Mouse (Mus musculus) heart, embryonic 10.5 days (tissue): ENCODE data around the gene Hes2. TPM values are rescaled to one million over a fixed set of nuclear protein-coding genes. Genes with fewer than 3 reads are reported as not detected.

Experiments
- DNase-seq: peaks from one replicate; pipeline ENCODE4 v3.0.0-alpha.2; 2017; ENCODE audit warnings: low spot score
- H3K27ac ChIP-seq: fragments of 300-500 bp; sonication (generic); 2 replicates; pipeline ENCODE4 v1.5.1; 2016; ENCODE audit warnings: mild to moderate bottlenecking
- H3K27me3 ChIP-seq: fragments of 300-500 bp; sonication (generic); 2 replicates; pipeline ENCODE4 v1.6.1; 2016; ENCODE audit warnings: mild to moderate bottlenecking; ENCODE audit not compliant: poor library complexity, insufficient read depth, severe bottlenecking
- H3K36me3 ChIP-seq: fragments of 300-500 bp; sonication (generic); 2 replicates; pipeline ENCODE4 v1.6.1; 2016; ENCODE audit warnings: mild to moderate bottlenecking, moderate library complexity
- H3K4me1 ChIP-seq: fragments of 300-500 bp; sonication (generic); 2 replicates; pipeline ENCODE4 v1.6.1; 2016; ENCODE audit warnings: mild to moderate bottlenecking
- H3K4me3 ChIP-seq: fragments of 300-500 bp; sonication (generic); 2 replicates; pipeline ENCODE4 v1.5.1; 2016; ENCODE audit warnings: mild to moderate bottlenecking, moderate library complexity
- H3K9me3 ChIP-seq: fragments of 300-500 bp; sonication (generic); 2 replicates; pipeline ENCODE4 v1.6.1; 2016; ENCODE audit warnings: mild to moderate bottlenecking, moderate library complexity
- WGBS: fragments of 180-500 bp; shearing (Covaris S2); methylation state at CpG from one replicate; pipeline ENCODE4 v1.1.7; 2016; 5-methylcytosine and 5-hydroxymethylcytosine counted together
- polyA plus RNA-seq: library from polyadenylated mRNA; unstranded; fragments of >200 nt; fragmentation: Nextera tagmentation; extraction: Ambion mirVana; gene quantifications from 2 replicates; pipeline ENCODE4 v1.2.1, GENCODE M21; 2016

Gene Hes2
- polyA plus RNA-seq, 1 experiment from 2014 or later, result not detected

DNA sequence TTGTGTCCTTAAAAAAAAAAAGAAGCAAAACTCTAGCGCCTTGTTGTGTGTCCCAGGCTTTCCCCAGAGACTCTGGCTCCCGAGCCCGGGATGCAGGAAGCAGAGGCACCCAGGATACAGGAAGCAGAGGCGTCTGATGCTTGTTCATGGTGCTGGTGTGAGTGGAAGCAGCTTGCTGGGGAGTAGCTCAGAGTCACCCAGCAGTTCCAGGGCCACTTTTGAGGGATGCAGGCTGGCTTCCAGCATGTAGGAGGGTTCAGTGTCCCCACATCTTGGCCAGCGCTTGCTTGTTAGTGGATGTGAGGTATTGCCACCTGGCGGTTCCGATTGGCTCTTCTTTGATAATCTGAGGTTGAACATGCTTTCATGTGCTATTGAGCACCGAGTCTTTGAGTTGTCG is 28.5 kb downstream of the Hes2 start:
- no peak for DNase-seq
- Histone ChIP-seq H3K4me1 (peaks cover 49% of the 10 kb centered on the region), H3K4me3 (no peak overlapping the region), H3K9me3 (no peaks in the 10 kb centered on the region), H3K36me3 (no peaks in the 10 kb centered on the region), H3K27ac (peak overlapping the region; percentile 53; the same call in 1 of the 2 replicates), H3K27me3 (no peaks in the 10 kb centered on the region)
- WGBS, result 76% methylated on average over 9 of the region's 9 CpGs

DNA sequence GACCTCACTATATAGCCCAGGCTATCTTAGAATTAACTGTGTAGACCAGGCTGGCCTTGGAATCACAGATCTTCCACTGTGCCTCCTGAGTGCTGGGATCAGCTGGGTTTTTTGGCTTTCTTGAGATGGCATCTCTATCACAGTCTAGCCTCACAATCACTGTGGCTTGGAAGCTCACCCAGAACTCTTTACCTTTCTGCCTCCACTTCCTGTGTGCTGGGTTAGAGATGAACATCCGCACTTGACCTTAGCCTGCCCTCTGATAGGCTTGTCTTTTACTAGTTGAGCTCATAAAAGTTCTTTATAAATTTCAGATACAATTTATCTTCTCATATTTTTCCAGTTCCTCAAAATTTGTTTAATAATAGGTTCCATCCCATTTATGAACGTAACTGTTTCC is 30.0 kb downstream of the Hes2 start:
- H3K9me3 ChIP-seq, result no peaks in the 10 kb centered on the region
- H3K27me3 ChIP-seq, result no peaks in the 10 kb centered on the region
- peaks cover 53% of the 10 kb centered on the region for H3K4me1 ChIP-seq
- no peak for DNase-seq
- WGBS, result 93% methylated on average over 2 of the region's 2 CpGs
- H3K27ac ChIP-seq, result no peak overlapping the region
- H3K4me3 ChIP-seq, result no peak overlapping the region
- no peaks in the 10 kb centered on the region for H3K36me3 ChIP-seq

DNA sequence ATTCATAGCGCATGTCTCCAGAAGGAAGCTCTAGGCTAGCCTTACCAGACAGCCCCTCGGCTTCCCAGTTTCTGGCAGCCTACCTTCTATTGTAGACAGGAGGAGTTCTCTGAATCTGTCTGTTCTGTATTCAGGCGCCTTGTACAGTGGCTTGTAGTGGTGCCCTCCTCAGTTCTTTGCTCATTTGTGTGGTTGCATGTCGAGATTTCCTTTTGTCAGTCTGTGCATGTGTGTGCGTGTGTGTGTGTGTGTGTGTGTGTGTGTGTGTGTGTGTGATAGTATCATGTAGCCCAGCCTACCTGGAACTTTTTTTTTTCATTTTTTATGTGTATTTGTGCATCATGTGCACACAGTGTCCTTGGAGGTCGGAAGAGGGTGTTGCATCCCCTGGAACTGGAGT is 30.4 kb downstream of the Hes2 start:
- H3K27me3 ChIP-seq, result no peaks in the 10 kb centered on the region
- peak overlapping the region; percentile 12; the same call in 1 of the 2 replicates for H3K27ac ChIP-seq
- H3K9me3 ChIP-seq, result no peaks in the 10 kb centered on the region
- no peak for DNase-seq
- no peak overlapping the region for H3K4me3 ChIP-seq
- WGBS, result 83% methylated on average over 6 of the region's 6 CpGs
- peaks cover 53% of the 10 kb centered on the region for H3K4me1 ChIP-seq
- no peaks in the 10 kb centered on the region for H3K36me3 ChIP-seq

DNA sequence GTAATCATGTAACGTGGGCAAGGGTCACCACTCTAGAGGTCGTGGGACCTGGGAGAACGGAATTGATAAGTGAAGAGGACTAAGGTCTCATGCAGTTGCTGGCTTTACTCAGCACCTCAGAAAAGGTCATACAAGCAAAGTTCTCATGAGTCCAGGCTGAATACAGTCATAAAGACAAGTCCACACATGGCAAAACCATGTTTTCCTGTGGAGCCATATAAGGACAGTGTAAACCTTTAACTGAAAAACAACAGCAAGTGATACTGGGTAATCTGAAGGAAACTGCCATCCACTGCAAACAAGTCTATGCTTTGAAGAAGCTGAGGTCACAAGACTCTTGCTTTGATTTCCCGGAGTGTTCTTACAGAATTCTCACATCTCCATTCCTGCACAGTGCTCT is 31.0 kb downstream of the Hes2 start:
- no peak overlapping the region for H3K4me3 ChIP-seq
- peak overlapping the region; percentile 64; the same call in 1 of the 2 replicates for H3K27ac ChIP-seq
- no peaks in the 10 kb centered on the region for H3K36me3 ChIP-seq
- H3K4me1 ChIP-seq, result peaks cover 50% of the 10 kb centered on the region
- no peaks in the 10 kb centered on the region for H3K9me3 ChIP-seq
- H3K27me3 ChIP-seq, result no peaks in the 10 kb centered on the region
- no peak for DNase-seq
- 61% methylated on average over 4 of the region's 4 CpGs for WGBS

DNA sequence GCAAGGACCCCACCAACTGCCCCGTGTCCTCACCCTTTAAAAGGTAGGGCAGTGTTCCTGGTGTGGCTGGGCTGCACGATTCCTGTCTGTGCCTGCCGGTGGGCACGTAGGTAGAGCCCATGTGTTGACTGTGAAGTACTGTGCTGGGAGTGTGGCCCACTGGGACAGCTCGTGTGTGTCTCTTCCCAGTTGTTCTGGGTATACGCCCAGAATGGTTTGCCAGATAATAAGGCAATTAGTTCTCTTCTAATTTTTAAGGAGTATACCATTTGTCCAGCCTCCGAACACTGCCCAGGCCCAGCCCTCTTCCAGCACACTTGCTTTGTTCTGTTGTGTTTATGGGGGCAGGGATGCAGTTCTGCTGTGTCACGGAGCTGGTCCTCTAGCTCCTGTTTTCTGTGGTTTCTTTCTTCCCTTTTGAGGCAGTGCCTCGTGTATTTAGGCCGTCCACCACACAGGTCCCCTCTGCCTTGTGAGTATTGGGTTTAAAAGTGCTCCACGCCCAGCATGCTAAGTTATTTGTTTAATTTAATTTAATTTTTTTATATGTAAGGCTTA is 31.5 kb downstream of the Hes2 start:
- no peaks in the 10 kb centered on the region for H3K36me3 ChIP-seq
- H3K9me3 ChIP-seq, result no peaks in the 10 kb centered on the region
- peaks cover 45% of the 10 kb centered on the region for H3K4me1 ChIP-seq
- no peak for DNase-seq
- H3K4me3 ChIP-seq, result no peak overlapping the region
- no peaks in the 10 kb centered on the region for H3K27me3 ChIP-seq
- 72% methylated on average over 11 of the region's 11 CpGs for WGBS
- peak overlapping the region; percentile 64; the same call in 1 of the 2 replicates for H3K27ac ChIP-seq

DNA sequence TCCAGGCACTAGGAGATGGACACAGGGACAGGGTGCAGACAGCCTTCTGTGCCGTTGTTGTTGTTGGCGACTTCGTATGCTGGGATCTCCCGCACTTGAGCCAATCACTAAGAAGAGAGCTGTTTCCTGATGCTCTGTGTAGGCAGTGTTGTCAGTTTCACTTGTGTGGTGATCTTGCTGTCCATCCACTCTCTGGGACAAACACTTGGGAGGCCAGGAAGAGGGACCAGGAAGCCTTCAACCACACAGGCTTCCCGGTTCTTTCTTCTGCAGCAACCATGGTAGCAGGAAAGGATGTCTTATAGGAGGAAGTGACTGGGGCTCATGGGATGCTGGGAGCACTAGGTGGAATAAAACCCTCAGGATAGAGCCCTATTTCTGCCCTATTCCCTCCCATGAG is 32.0 kb downstream of the Hes2 start:
- no peaks in the 10 kb centered on the region for H3K36me3 ChIP-seq
- WGBS, result 63% methylated on average over 5 of the region's 5 CpGs

DNA sequence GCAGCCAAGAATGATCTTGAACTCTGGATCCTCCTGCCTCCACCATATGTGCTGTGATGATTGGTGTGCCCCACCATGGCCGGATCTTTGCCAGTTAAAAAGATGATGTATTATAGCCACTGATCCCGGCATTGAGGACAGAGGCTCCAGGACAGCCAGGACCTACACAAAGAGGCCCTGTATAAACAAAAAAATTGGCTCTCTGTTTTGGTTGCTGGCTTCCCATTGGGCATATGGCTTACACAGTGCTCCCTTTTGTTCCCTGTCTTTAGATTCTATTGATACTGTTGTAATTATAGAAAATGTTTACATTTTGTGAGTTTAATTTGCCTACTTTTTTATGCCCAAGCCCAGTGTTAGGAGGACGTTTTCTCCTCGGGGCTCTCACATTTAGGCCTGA is 33.9 kb downstream of the Hes2 start:
- no peak for DNase-seq
- 71% methylated on average over 4 of the region's 4 CpGs for WGBS
- Histone ChIP-seq H3K9me3 (no peaks in the 10 kb centered on the region), H3K4me1 (peaks cover 23% of the 10 kb centered on the region), H3K27ac (no peak overlapping the region), H3K4me3 (no peak overlapping the region), H3K36me3 (no peaks in the 10 kb centered on the region), H3K27me3 (no peaks in the 10 kb centered on the region)

More for the DNA sequence above, 32.0 kb downstream of the Hes2 start:
- Histone ChIP-seq H3K4me1 (peaks cover 40% of the 10 kb centered on the region), H3K27me3 (no peaks in the 10 kb centered on the region), H3K9me3 (no peaks in the 10 kb centered on the region), H3K4me3 (no peak overlapping the region), H3K27ac (no peak overlapping the region)
- DNase-seq, result no peak

DNA sequence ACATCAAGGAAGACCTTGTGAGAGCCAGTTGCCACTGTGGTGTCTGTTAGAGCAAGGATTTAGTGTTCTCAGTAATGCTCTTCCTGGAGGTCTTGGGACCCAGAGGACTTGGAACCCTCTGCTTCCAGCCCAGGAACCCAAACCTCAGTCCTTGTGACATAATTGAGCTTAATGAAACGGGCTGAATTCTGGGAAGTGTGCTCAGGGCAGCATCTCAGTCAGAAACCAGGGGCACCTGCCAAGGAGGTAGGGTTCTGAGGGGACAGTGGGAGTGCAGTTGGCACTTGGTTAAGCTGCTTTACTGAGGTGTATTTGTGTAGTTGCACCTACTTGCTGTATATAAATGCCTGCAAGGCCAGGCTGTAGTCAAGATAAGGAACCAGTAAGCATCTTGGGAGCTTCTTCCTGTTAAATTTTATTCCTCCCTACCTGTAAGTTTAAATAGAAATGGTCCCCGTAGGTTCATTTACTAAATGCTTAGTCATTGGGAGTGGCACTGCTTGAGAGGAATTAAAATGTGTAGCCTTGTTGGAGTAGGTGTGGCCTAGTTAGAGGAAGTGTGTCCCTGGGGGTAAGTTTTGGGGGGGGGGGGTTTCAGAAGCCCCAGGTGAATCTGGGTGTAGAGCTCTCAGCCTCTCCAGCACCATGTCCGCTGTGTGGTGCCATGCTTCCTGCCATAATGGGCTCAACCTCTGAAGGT is 36.0 kb downstream of the Hes2 start:
- H3K9me3 ChIP-seq, result no peaks in the 10 kb centered on the region
- no peaks in the 10 kb centered on the region for H3K27me3 ChIP-seq
- no peak overlapping the region for H3K4me3 ChIP-seq
- no peak overlapping the region for H3K27ac ChIP-seq
- DNase-seq, result no peak
- peaks cover 20% of the 10 kb centered on the region for H3K4me1 ChIP-seq
- 82% methylated on average over 3 of the region's 3 CpGs for WGBS
- H3K36me3 ChIP-seq, result no peaks in the 10 kb centered on the region

DNA sequence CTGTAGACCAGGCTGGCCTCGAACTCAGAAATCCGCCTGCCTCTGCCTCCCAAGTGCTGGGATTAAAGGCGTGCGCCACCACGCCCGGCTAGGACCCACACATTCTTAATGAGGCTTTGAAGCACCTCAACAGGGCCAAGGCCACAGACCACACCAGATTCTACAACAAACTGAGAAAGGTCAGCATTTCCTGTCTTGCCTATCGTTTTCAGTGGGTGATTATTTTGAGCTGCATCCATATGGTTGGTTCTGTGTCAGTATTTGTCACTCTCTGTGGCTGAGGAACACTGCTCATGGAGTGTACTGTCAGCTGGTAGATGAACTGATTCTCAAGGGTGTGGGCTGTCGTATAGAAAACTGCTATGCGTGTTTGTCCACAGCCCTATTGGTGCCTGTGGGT is 37.6 kb downstream of the Hes2 start:
- no peak overlapping the region for H3K27ac ChIP-seq
- no peaks in the 10 kb centered on the region for H3K27me3 ChIP-seq
- peaks cover 14% of the 10 kb centered on the region for H3K4me1 ChIP-seq
- H3K4me3 ChIP-seq, result no peak overlapping the region
- DNase-seq, result no peak
- WGBS, result 88% methylated on average over 9 of the region's 9 CpGs
- no peaks in the 10 kb centered on the region for H3K9me3 ChIP-seq
- H3K36me3 ChIP-seq, result no peaks in the 10 kb centered on the region

DNA sequence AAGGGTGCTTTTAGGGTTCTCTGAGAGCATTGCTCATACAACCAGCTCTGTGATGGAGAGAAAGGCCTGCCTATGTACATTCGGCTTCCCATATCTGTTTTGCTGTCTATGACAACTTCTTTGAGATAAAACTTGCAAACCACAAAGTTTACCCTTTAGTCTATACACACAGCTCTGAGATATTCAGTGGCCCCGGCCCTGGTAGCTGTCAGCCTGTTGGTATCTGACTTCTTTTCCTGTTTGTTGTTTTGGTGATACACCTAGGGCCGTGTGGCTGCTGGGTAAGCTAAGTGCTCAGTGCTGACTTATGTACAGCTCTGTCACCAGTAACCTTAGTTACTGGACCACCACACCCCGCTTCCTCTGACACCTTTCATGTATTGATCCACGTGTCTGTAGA is 38.9 kb downstream of the Hes2 start:
- Histone ChIP-seq H3K36me3 (no peaks in the 10 kb centered on the region), H3K27ac (no peak overlapping the region), H3K4me1 (peaks cover 26% of the 10 kb centered on the region), H3K4me3 (no peak overlapping the region), H3K9me3 (no peaks in the 10 kb centered on the region), H3K27me3 (no peaks in the 10 kb centered on the region)
- WGBS, result 66% methylated on average over 5 of the region's 5 CpGs
- no peak for DNase-seq

DNA sequence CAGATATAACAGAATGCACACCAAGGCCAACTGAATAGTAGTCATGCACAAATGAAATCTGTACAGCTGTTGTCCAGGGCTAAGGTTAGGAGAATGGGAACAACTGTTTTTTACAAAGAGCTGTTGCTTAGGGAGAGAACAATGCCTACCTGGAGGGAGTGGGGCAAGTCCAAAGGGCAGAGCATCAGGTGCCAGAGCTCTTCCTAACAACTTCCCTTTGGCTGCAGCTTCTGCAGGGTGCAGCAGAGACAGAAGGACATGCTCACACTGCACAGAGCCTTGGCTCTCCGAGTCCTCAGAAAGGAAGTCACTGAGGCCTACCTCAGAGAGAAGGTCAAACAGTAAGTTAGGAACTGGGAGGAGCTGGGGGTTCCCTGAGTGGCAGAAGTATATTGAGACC is 41.0 kb downstream of the Hes2 start:
- Histone ChIP-seq H3K4me3 (no peak overlapping the region), H3K36me3 (no peaks in the 10 kb centered on the region), H3K4me1 (peaks cover 35% of the 10 kb centered on the region), H3K9me3 (no peaks in the 10 kb centered on the region), H3K27ac (no peak overlapping the region), H3K27me3 (no peaks in the 10 kb centered on the region)
- WGBS, result 55% methylated on average over 1 of the region's 1 CpGs
- DNase-seq, result no peak

DNA sequence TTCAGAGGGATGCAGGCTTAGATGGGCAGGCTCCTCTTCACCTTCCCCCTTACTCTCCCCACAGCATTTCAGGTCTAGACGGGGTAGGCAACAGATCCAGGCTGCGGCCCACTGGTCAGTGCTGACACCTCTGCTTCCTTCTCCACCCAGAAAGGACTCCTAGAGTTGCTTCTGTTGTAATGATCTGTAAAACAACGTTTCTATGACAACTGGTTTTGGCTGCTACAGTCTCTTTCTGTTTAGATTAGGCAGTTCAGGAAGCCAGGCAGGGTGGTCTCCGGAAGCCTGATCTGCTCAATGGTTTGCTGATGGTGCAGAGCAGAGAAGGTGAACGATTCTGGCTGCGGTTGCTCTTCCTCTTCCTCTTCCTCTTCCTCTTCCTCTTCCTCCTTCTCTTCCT is 42.8 kb downstream of the Hes2 start:
- Histone ChIP-seq H3K27ac (no peak overlapping the region), H3K4me1 (peaks cover 41% of the 10 kb centered on the region)
- WGBS, result 52% methylated on average over 6 of the region's 6 CpGs

DNA sequence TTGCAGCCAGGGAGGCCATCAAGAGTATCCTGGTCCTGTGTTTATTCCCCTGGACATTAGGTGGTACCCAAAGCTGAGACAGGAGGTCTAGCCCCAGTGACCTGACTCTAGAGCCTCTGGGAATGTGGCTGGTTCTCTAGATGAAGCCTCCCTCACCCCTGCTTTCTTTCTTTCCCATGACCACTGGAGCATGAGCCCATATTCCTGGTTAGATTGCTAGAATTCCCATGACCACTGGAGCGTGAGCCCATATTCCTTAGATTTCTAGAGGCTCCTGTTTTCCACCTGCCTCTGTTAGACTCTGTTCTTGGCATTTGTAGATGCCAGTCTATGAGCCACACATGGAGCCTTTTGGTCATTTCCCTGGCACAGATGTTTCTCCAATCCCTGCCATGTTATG is 43.8 kb downstream of the Hes2 start:
- no peak for DNase-seq
- Histone ChIP-seq H3K4me3 (no peak overlapping the region), H3K27ac (peak overlapping the region; percentile 70; the same call in 1 of the 2 replicates), H3K27me3 (no peaks in the 10 kb centered on the region), H3K4me1 (peaks cover 44% of the 10 kb centered on the region), H3K9me3 (no peaks in the 10 kb centered on the region), H3K36me3 (no peaks in the 10 kb centered on the region)
- WGBS, result 73% methylated on average over 1 of the region's 1 CpGs

More for the DNA sequence above, 42.8 kb downstream of the Hes2 start:
- no peaks in the 10 kb centered on the region for H3K27me3 ChIP-seq
- H3K9me3 ChIP-seq, result no peaks in the 10 kb centered on the region
- no peak for DNase-seq
- H3K36me3 ChIP-seq, result no peaks in the 10 kb centered on the region
- no peak overlapping the region for H3K4me3 ChIP-seq
